Mouse (Mus musculus) layer of hippocampus, adult 9-11 months (tissue): ENCODE data around the gene Tubb3.
"Not testable (repeated sequence)": the region's sequence is repeated elsewhere in the genome, so short reads cannot be mapped to it uniquely, and the experiment has no call there.

Experiments
- DNase-seq: peaks from one replicate; pipeline ENCODE4 v3.0.0; 2022

The Tubb3 gene

GRCm38 (mm10) chr8:123412560-123413170 lies 1.4 kb downstream of the Tubb3 start:
- DNase-seq = peak; percentile 91

- DNase-seq = no peak
Measured at GRCm38 (mm10) chr8:123414255-123414654, 3.0 kb downstream of the Tubb3 start.

DNA sequence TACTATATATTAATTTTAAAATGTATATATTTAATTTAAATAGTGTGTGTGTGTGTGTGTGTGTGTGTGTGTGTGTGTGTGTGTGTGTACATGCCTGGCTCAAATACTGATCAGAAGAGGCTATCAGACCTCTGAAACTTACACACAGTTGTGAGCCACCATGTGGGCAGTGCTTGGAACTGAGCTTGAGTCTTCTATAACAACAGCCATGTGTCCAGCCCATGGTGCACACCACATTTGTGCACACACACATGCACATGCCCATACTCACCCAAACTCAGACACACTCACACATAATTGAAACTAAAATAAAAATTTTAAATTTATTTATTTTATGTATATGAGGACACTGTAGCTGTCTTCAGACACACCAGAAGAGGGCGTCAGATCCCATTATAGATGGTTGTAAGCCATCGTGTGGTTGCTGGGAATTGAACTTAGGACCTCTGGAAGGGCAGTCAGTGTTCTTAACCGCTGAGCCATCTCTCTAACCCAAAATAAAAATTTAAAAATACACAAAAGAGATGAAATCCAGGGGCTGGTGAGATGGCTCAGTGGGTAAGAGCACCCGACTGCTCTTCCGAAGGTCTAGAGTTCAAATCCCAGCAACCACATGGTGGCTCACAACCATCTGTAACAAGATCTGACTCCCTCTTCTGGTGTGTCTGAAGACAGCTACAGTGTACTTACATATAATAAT lies 3.9 kb downstream of the Tubb3 start:
- DNase-seq = not testable (repeated sequence)

- DNase-seq = no peak
Measured at GRCm38 (mm10) chr8:123415967-123416943, 5.0 kb downstream of the Tubb3 start.

DNA sequence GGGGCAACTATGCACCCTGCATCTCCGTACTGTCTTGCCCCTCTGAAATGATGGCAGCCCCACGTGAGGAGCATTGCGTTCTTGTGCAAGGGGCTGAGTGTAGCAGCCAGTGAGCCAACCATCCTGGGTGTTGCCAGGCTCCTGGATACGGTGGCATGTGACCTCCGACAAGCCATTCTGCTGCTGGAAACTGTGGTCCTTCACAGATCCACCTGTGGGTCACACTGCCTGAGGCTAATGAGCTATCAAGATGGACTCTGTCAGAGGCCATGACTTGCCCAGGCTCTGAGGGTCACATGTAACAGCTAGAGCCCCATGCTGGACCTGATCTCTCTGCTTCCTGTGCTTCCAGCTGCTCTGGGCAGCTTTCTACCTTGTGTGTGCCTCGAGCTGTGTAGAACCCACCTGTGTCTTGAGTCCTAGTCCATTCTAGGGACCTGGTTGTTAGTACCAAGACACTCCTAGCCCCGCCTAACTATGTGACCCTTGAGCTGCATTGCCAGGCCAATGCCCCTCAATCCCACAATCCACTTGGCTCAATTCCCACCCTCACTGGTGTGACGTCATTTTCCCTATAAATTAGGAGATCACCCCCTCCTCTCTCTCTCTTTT lies 5.8 kb downstream of the Tubb3 start:
- DNase-seq = no peak

DNA sequence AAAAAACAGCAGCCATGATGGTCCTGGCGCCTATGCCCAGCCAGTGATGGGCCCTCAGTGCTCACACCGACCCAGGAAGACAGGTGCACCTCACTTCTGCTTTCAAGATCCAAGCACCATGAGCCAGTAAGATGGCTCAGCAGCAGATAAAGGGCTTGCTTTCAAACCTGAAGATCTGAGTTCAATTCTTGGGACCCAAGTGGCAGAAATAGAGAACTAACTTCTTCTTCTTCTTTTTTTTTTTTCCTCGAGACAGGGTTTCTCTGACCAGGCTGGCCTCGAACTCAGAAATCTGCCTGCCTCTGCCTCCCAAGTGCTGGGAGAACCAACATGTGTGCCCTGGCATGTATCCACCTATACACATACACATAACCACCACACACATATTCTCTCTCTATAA lies 8.5 kb downstream of the Tubb3 start:
- DNase-seq = no peak

DNA sequence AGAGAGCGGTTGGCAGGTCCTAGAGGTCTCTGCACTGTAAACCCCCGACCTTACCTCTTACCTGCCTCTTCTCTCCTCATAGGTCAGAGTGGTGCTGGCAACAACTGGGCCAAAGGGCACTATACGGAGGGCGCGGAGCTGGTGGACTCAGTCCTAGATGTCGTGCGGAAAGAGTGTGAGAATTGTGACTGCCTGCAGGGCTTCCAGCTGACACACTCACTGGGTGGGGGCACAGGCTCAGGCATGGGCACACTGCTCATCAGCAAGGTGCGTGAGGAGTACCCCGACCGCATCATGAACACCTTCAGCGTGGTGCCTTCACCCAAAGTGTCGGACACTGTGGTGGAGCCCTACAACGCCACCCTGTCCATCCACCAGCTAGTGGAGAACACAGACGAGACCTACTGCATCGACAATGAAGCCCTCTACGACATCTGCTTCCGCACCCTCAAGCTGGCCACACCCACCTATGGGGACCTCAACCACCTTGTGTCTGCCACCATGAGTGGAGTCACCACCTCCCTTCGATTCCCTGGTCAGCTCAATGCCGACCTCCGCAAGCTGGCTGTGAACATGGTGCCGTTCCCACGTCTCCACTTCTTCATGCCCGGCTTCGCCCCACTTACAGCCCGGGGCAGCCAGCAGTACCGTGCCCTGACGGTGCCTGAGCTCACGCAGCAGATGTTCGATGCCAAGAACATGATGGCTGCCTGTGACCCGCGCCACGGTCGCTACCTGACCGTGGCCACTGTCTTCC lies 9.5 kb downstream of the Tubb3 start:
- no peak for DNase-seq

DNA sequence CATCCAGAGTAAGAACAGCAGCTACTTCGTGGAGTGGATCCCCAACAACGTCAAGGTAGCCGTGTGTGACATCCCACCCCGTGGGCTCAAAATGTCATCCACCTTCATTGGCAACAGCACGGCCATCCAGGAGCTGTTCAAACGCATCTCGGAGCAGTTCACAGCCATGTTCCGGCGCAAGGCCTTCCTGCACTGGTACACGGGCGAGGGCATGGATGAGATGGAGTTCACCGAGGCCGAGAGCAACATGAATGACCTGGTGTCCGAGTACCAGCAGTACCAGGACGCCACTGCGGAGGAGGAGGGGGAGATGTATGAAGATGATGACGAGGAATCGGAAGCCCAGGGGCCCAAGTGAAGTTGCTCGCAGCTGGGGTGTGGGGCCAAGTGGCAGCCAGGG lies 10.1 kb downstream of the Tubb3 start:
- no peak for DNase-seq

DNA sequence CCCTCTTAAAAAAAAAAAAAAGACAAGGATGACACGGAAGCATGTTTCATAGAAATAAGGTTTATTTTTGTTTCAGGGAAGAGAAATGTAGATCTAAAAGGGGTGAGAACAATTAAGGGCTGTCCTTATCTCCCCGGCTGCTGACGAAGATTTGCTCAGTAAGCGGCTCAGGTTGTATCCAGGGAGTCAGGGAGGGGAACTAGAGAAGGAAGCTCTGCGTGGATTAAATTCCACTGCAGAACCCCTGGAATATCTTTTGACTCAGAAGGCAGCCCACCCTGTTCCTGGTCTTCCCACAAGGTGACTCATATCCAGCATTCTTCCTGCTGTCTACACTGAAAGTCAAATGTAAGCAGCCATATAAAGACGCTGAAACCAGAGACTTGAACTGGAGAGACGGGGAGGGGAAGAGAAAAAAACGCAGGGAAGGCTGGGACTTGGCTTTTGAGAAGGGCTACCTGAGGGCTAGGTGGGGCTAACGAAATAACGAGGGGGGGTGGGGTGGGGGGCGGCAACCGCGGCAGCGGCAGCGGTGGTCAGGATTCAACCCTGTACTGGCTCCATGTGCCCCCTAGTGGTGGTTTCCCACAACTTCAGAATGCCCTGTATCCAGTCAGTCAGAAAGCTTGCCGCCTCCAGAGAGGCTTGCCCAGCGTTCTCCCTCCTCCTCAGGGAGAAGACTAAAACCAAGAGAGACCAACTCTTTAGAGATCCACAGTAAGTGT lies 11.0 kb downstream of the Tubb3 start:
- peak; percentile 66 for DNase-seq

GRCm38 (mm10) chr8:123422781-123423159 lies 11.5 kb downstream of the Tubb3 start:
- no peak for DNase-seq

DNA sequence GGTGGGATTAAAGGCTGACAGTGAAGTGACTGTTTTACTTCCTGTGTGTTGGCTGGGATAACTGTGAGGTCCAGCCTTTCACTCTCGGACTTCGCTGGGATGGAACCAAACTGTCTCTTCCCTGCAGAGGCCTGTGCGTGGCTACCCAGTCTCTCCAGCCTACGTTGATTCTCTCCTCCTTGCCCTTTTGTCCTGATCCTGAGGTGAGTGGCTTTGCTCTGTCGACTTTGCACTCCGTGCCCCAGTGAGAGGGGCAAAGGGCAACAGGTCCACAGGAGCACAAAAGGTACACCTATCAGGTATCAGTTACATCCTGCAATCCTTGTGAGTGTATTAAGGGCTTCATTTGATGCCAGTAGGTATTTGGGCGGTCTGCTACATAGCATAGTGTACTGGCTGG lies 12.2 kb downstream of the Tubb3 start, which contains the start of gene Def8:
TSS of gene Def8 (plus strand) at position 87 of the 400 bp plus-strand sequence.
- DNase-seq = no peak

DNA sequence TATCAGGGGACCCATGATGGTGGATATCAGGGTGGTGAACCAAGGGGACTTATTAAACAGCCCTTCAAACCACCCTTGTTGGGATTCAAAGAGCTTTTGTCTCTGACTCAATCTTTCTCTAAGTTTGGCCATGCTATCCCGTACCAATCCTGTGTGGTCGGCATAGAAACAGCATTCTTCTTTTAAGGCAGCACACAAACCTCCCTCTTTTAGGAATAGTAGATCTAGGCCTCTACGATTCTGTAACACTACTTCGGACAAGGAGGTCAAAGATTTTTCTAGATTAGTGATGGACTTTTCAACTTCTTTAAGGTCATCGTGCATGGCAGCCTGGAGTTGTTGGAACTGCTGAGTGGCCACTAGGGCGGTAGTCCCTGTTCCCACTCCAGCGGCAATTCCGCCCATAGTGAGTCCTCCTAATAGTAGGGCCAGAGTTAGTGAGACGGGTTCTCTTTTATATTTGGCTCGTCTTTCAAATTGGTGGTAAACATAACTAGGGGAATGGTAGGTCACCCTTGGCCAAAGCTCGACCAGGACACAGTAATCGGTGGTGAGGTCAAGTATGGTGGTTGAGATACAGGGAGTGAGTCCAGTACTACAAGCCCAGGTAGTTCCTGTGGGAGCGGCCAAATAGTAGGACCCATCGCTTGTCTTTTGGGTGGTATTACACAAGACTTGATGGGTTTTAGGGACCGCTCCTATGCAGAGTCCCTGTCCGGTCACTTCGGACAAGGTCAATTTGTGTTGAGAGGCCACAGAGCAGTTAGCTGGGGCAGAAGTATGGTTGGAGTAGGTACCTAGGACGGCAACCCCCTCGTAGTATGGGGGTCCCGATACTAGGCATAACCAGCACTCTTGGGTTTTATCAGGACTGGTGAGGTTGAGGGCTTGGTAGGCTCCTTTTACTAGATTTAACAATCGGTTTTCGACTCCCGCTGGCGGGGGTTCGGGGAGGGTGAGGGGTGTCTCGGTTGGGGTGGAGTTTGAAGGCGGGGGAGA lies 15.6 kb downstream of the Tubb3 start:
- no peak for DNase-seq

GRCm38 (mm10) chr8:123427639-123428275 lies 16.5 kb downstream of the Tubb3 start:
- no peak for DNase-seq

DNA sequence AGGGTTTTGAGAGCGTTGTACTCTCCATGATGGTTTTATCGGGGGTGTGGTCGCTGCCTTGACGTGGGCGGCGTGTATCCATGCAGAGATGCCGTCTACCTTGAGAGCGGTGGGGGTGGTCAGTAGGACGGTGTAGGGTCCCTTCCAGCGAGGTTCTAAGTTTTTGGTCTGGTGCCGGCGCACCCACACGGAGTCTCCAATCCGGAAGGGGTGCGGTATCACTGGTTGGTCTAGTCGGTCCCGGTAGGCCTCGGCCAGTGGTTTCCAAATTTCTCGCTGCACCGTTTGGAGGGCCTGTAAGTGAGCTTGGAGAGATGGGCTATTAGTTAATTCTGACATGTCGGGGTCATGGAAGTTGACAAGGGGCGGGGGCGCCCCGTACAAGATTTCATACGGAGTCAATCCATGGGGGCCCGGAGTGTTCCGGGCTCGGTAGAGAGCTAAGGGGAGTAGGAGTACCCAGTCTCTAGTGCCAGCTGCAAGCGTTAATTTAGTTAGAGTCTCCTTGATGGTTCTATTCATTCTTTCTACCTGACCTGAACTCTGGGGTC lies 17.2 kb downstream of the Tubb3 start:
- no peak for DNase-seq

DNA sequence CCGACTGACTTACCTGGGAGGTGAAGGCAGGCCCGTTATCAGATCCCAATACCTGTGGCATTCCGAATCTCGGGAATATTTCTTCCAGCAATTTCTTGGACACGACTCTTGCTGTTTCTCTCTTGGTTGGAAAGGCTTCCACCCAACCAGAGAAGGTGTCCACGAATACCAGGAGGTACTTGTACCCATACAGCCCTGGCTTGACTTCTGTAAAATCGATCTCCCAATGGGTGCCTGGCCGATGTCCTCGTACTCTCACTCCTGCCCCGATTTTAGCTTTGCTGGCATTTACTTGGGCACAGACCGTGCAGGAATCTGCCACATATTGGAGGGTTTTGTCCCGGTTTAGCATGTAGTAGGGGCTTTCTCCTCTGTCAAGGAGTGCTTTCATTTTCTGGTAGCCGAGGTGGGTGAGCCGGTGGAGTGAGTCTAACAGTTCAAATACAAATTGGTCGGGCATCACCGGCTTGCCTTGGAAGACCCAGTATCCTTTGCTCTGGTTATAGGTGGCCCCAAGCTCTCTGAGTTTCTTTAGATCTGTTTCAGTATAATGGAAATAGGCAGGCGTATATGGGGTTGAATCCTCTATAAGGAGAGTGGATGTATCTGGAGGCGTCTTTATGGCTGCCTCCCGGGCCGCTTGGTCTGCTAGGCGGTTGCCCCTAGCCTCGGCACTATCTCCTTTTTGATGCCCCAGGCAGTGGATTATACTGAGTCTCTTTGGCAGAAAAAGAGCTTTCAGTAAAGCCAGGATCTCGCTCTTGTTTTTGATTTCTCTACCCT lies 17.9 kb downstream of the Tubb3 start:
- DNase-seq = no peak

DNA sequence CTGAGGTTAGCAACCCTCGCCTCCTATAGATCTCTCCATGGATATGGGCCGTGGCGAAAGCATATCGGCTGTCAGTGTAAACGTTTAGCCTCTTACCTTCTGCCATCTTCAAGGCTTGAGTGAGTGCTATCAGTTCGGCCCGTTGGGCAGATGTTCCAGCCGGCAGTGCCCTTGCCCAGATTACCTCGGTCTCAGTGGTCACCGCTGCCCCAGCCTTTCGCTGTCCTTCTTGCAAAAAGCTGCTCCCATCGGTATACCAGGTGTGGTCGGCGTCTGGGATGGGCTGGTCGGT lies 18.4 kb downstream of the Tubb3 start:
- DNase-seq = not testable (repeated sequence)

DNA sequence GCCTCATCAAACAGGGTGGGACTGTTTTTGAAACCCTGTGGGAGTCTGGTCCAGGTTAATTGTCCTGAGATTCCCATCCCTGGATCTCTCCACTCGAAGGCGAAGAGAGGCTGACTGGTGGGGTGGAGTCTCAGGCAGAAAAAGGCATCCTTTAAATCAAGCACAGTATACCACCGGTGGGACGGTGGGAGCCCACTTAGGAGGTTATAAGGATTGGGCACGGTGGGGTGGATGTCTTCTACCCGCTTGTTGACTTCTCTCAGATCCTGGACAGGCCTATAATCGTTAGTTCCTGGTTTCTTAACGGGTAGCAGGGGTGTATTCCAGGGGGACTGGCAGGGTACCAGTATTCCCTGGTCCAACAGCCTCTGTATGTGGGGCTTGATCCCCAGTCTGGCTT lies 19.7 kb downstream of the Tubb3 start:
- DNase-seq = not testable (repeated sequence)

DNA sequence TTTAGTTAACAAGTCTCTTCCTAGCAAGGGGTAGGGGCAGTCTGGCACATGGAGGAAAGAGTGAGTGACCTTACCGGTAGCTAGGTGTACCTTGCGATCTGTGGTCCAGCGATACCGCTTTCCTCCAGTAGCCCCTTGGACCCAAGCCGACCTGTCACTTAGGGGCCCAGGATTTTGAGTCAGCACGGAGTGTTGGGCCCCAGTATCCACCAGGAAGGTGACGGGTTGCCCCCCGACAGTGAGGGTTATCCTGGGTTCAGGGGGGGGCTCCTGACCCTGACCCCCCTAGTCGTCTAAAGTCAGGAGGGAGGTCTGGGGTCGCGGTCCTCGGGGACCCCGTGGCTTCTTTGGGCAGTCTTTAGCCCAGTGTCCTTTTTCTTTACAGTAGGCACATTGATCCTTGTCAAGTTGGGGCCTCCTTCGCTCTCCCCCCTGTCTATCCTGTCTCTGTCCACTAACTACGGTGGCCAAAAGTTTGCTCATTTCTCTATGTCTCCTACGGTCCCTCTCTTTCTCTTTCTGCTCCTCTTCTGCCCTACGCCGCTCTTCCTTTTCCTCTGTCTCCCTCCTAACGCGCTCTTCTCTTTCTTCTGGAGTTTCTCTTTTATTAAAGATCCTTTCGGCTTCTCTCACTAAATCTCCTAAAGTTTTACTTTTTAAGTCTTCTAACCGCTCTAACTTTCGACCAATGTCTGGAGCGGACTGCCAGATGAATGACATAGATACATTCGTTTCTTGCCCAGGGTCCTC lies 20.6 kb downstream of the Tubb3 start:
- no peak for DNase-seq
